Mouse (Mus musculus): ENCODE measurements around the gene Ap1s1.
A peak's percentile ranks its signal among the peaks of the same experiment; 100 is the strongest.

Ap1s1 gene

GRCm38 (mm10) chr5:137015913-137016312 lies 30.0 kb downstream of the Ap1s1 start:
- DNase-seq = no peak

DNA sequence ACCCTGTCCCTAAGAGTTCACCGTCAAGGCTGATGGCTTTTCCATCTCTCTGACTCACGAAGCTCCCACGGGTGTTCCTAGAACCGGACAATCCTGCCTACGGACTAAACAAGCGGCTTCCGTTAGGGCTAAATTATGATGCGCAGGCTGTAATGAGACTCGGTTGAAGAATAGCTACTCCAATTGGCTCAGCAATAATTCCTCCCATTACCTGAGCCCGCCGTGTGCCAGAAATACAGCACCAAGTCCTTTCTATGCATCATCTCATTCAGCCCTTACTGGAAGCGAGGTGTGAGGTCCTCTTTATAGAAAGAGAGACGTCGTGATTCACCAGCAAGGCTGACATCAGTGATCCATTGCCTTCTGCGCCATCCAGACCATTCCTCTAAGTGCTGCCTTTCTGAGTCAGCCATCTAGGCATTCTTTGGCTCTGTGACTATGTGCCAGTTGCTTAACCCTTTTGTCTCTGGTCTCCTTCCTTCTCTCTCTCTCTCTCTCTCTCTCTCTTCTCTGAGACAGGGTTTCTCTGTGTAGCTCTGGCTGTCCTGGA lies 33.5 kb downstream of the Ap1s1 start:
- no peak for DNase-seq

GRCm38 (mm10) chr5:137009988-137010387 lies 35.9 kb downstream of the Ap1s1 start:
- peak in 1 of 2 experiments; percentile 31 for DNase-seq

DNA sequence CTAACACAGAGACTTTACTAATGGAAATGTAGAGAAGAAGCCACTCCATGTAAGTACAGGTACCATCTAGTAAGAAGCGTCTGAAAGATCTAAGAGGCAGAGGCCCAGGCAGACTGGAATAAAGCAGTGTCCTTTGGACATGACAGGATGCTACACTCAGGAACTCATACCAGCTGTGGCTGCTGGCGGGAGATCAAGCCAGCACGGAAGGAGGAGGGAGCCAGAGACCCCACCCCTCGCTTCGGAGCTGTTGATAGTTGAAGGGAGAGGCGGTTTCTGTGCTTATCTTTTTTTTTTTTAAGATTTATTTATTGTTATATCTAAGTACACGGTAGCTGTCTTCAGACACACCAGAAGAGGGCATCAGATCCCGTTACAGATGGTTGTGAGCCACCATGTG lies 38.7 kb downstream of the Ap1s1 start:
- no peak for DNase-seq

- DNase-seq = no peak
These were observed 45.3 kb downstream of the Ap1s1 start for GRCm38 (mm10) chr5:137000612-137001011.

DNA sequence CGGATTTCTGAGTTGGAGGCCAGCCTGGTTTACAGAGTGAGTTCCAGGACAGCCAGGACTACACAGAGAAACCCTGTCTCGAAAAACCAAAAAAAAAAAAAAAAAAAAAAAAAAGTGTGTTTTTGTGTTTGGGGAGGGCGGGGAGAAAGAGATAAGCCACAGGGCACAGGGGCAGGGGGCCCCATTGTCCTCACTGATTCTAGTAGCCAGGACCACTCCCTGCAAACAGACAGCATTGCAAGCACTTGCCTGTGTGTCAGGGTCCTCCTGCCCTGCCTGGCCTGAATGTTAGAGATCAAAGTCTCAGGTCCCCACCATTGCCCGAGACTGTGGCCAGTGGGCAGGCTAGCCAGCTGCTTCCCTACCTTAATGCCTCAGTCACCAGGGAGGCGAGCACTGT lies 46.5 kb downstream of the Ap1s1 start:
- DNase-seq = no peak

DNA sequence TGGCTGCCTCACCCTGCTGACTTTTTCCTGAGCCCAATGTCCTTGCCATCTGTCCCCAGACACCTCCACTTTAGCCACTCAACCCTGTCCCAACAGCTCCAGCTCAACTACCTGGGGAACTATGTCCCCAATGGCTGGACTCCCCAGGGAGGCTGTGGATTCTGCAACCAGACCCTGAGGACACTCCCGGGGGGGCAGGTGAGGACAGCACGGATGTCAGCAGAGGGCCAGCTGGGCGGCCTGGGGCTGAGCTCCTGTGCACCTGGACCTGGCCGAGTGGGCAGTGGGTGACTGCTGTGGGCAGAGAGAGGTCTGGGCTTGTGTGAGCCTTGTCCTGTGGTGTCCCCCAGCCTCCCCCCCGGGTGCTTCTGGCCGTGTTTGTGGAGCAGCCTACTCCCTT lies 56.1 kb downstream of the Ap1s1 start:
- DNase-seq = no peak

- DNase-seq = peak; percentile 35 to 57
These were observed 57.5 kb downstream of the Ap1s1 start for GRCm38 (mm10) chr5:136988420-136988819.

- DNase-seq = no peak
These were observed 58.0 kb downstream of the Ap1s1 start, which contains the start of gene Znhit1 for GRCm38 (mm10) chr5:136987934-136988271. TSS of gene Znhit1 (minus strand) at chr5:136988021.

- DNase-seq = peak; percentile 84
These were observed 58.6 kb downstream of the Ap1s1 start for GRCm38 (mm10) chr5:136987138-136987933.

DNA sequence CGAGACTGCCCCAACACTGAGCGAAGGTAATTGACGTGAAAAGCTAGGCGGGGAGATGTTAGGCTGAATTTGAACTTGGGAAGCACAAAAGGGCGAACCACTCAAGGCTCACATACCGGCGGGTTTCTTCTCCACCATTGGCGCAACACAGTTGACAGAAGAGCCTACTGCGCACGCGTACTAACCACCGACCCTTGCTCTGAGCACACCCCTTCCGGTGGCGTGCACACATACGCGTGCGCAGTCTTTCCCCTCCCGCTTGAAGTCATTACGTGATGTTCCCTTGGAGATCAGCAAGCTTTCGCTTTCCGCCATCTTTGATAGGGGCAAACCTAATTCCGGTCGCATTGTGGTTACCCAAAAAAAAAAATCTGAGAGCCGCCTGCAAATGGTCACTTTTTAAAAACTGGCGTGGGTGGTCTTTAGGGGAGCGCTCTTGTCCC lies 59.2 kb downstream of the Ap1s1 start, which contains the start of gene Plod3:
Gene Plod3 (plus strand): TSS at position 325 of the 443 bp plus-strand sequence.
- DNase-seq = peak; percentile 97 to 98
